Mouse (Mus musculus) embryonic facial prominence, embryonic 10.5 days (tissue): ENCODE measurements around the gene Setd6. TPM values are rescaled to one million over a fixed set of nuclear protein-coding genes. Genes with fewer than 3 reads are reported as not detected.

Experiments
- DNase-seq: peaks from one replicate; pipeline ENCODE4 v3.0.0-alpha.2; 2017; ENCODE audit warnings: low spot score
- H3K27ac ChIP-seq: fragments of 300-500 bp; sonication (generic); replicated peaks from 2 replicates; pipeline ENCODE4 v1.5.1; 2016; ENCODE audit warnings: mild to moderate bottlenecking
- H3K27me3 ChIP-seq: fragments of 300-500 bp; sonication (generic); replicated peaks from 2 replicates; pipeline ENCODE4 v1.6.1; 2016; ENCODE audit warnings: low read depth, mild to moderate bottlenecking; ENCODE audit not compliant: poor library complexity, severe bottlenecking
- H3K36me3 ChIP-seq: fragments of 300-500 bp; sonication (generic); replicated peaks from 2 replicates; pipeline ENCODE4 v1.6.1; 2016; ENCODE audit warnings: mild to moderate bottlenecking, moderate library complexity
- H3K4me1 ChIP-seq: fragments of 300-500 bp; sonication (generic); 2 replicates; pipeline ENCODE4 v1.6.1; 2016
- H3K4me3 ChIP-seq: fragments of 300-500 bp; sonication (generic); 2 replicates; pipeline ENCODE4 v1.5.1; 2016; ENCODE audit warnings: mild to moderate bottlenecking, moderate library complexity
- H3K9me3 ChIP-seq: fragments of 300-500 bp; sonication (generic); 2 replicates; pipeline ENCODE4 v1.6.1; 2016; ENCODE audit warnings: mild to moderate bottlenecking
- WGBS: fragments of 180-500 bp; shearing (Covaris S2); methylation state at CpG from one replicate; pipeline ENCODE4 v1.1.7; 2016; 5-methylcytosine and 5-hydroxymethylcytosine counted together
- polyA plus RNA-seq: library from polyadenylated mRNA; unstranded; fragments of >200 nt; fragmentation: Nextera tagmentation; extraction: Ambion mirVana; gene quantifications from 2 replicates; pipeline ENCODE4 v1.2.1, GENCODE M21; 2016

The Setd6 gene
- 19.9 and 21.0 TPM in 2 replicates for polyA plus RNA-seq

GRCm38 (mm10) chr8:95715676-95716531 is at the start of gene Setd6:
TSS of gene Setd6 (plus strand) at chr8:95715881.
- H3K4me3 ChIP-seq, result peak within 1 kb of the TSS; percentile 80
- peak within 1 kb of the TSS; percentile 86 for H3K27ac ChIP-seq
- no peaks in the 10 kb centered on the region for H3K27me3 ChIP-seq
- under 1% methylated on average over 79 of the region's 79 CpGs for WGBS
- peaks cover 20% of the 10 kb centered on the region for H3K4me1 ChIP-seq
- H3K9me3 ChIP-seq, result no peaks in the 10 kb centered on the region
- peak; percentile 92 for DNase-seq
- peaks cover 44% of the 10 kb centered on the region for H3K36me3 ChIP-seq

GRCm38 (mm10) chr8:95668163-95668958 is 47.3 kb upstream of the Setd6 start:
- no peaks in the 10 kb centered on the region for H3K4me1 ChIP-seq
- H3K27ac ChIP-seq, result no peak overlapping the region
- 57% methylated on average over 8 of the region's 8 CpGs for WGBS
- H3K4me3 ChIP-seq, result no peak overlapping the region
- no peaks in the 10 kb centered on the region for H3K36me3 ChIP-seq
- H3K27me3 ChIP-seq, result peaks cover 10% of the 10 kb centered on the region
- no peak for DNase-seq
- no peaks in the 10 kb centered on the region for H3K9me3 ChIP-seq

GRCm38 (mm10) chr8:95669967-95670366 is 45.7 kb upstream of the Setd6 start:
- no peak for DNase-seq
- H3K4me1 ChIP-seq, result peaks cover 3% of the 10 kb centered on the region; the same call in 1 of the 2 replicates
- WGBS, result 86% methylated on average over 2 of the region's 2 CpGs
- no peaks in the 10 kb centered on the region for H3K36me3 ChIP-seq
- H3K27ac ChIP-seq, result no peak overlapping the region
- H3K4me3 ChIP-seq, result no peak overlapping the region
- H3K27me3 ChIP-seq, result peaks cover 27% of the 10 kb centered on the region
- H3K9me3 ChIP-seq, result no peaks in the 10 kb centered on the region

- Histone ChIP-seq H3K4me1 (peaks cover 4% of the 10 kb centered on the region; the same call in 1 of the 2 replicates), H3K9me3 (no peaks in the 10 kb centered on the region), H3K27me3 (peaks cover 45% of the 10 kb centered on the region), H3K36me3 (no peaks in the 10 kb centered on the region), H3K4me3 (no peak overlapping the region), H3K27ac (no peak overlapping the region)
- WGBS, result 89% methylated on average over 6 of the region's 6 CpGs
- no peak for DNase-seq
Measured at GRCm38 (mm10) chr8:95671861-95672260, 43.8 kb upstream of the Setd6 start.

GRCm38 (mm10) chr8:95672811-95673210 is 42.9 kb upstream of the Setd6 start:
- H3K27me3 ChIP-seq, result peaks cover 55% of the 10 kb centered on the region

GRCm38 (mm10) chr8:95676631-95677030 is 39.0 kb upstream of the Setd6 start, which contains the start of gene Ndrg4:
TSS of gene Ndrg4 (plus strand) at chr8:95676980.
- Histone ChIP-seq H3K4me1 (peaks cover 17% of the 10 kb centered on the region), H3K36me3 (no peaks in the 10 kb centered on the region), H3K27ac (peak within 1 kb of the TSS; percentile 61), H3K9me3 (no peaks in the 10 kb centered on the region), H3K4me3 (peak within 1 kb of the TSS; percentile 68), H3K27me3 (peaks cover 93% of the 10 kb centered on the region)
- no peak for DNase-seq
- 37% methylated on average over 9 of the region's 9 CpGs for WGBS

More at GRCm38 (mm10) chr8:95672811-95673210, 42.9 kb upstream of the Setd6 start:
- no peak for DNase-seq
- Histone ChIP-seq H3K9me3 (no peaks in the 10 kb centered on the region), H3K4me3 (no peak overlapping the region), H3K36me3 (no peaks in the 10 kb centered on the region), H3K27ac (no peak overlapping the region), H3K4me1 (peaks cover 9% of the 10 kb centered on the region)
- 81% methylated on average over 5 of the region's 5 CpGs for WGBS

- 1% methylated on average over 48 of the region's 48 CpGs for WGBS
- peak overlapping the region; percentile 68 for H3K4me3 ChIP-seq
- peak overlapping the region; percentile 61 for H3K27ac ChIP-seq
- no peaks in the 10 kb centered on the region for H3K9me3 ChIP-seq
- H3K4me1 ChIP-seq, result peaks cover 17% of the 10 kb centered on the region
- H3K27me3 ChIP-seq, result peaks cover 93% of the 10 kb centered on the region
- H3K36me3 ChIP-seq, result no peaks in the 10 kb centered on the region
- DNase-seq, result peak; percentile 34
Measured at GRCm38 (mm10) chr8:95677591-95678023, 38.1 kb upstream of the Setd6 start.

- WGBS, result under 1% methylated on average over 60 of the region's 70 CpGs
- Histone ChIP-seq H3K9me3 (no peaks in the 10 kb centered on the region), H3K27me3 (peaks cover 87% of the 10 kb centered on the region), H3K27ac (peak overlapping the region; percentile 61; the same call in 1 of the 2 replicates), H3K4me3 (peak overlapping the region; percentile 68), H3K4me1 (peaks cover 17% of the 10 kb centered on the region), H3K36me3 (no peaks in the 10 kb centered on the region)
- peak; percentile 60 for DNase-seq
Measured at GRCm38 (mm10) chr8:95678024-95678611, 37.6 kb upstream of the Setd6 start.

- Histone ChIP-seq H3K27ac (no peak overlapping the region), H3K4me1 (no peaks in the 10 kb centered on the region), H3K36me3 (no peaks in the 10 kb centered on the region), H3K4me3 (no peak overlapping the region), H3K9me3 (no peaks in the 10 kb centered on the region), H3K27me3 (peaks cover 8% of the 10 kb centered on the region)
- DNase-seq, result no peak
- 86% methylated on average over 10 of the region's 10 CpGs for WGBS
Measured at GRCm38 (mm10) chr8:95688073-95688672, 27.5 kb upstream of the Setd6 start.

- Histone ChIP-seq H3K4me1 (peaks cover 12% of the 10 kb centered on the region), H3K4me3 (no peak overlapping the region), H3K27ac (no peak overlapping the region), H3K9me3 (no peaks in the 10 kb centered on the region), H3K27me3 (peaks cover 32% of the 10 kb centered on the region), H3K36me3 (no peaks in the 10 kb centered on the region)
- WGBS, result 84% methylated on average over 13 of the region's 13 CpGs
- no peak for DNase-seq
Measured at GRCm38 (mm10) chr8:95690929-95691541, 24.6 kb upstream of the Setd6 start.

GRCm38 (mm10) chr8:95694631-95695030 is 21.1 kb upstream of the Setd6 start:
- Histone ChIP-seq H3K9me3 (no peaks in the 10 kb centered on the region), H3K4me1 (peaks cover 21% of the 10 kb centered on the region), H3K36me3 (no peaks in the 10 kb centered on the region), H3K27ac (0 out of 2 replicates have a peak overlapping the region, but pooled peaks have one; percentile 4), H3K27me3 (peaks cover 60% of the 10 kb centered on the region), H3K4me3 (no peak overlapping the region)
- WGBS, result 10% methylated on average over 6 of the region's 6 CpGs
- no peak for DNase-seq
